Mouse (Mus musculus): ENCODE measurements around the gene Mtr.
A peak's percentile ranks its signal among the peaks of the same experiment; 100 is the strongest.

Gene Mtr

DNA sequence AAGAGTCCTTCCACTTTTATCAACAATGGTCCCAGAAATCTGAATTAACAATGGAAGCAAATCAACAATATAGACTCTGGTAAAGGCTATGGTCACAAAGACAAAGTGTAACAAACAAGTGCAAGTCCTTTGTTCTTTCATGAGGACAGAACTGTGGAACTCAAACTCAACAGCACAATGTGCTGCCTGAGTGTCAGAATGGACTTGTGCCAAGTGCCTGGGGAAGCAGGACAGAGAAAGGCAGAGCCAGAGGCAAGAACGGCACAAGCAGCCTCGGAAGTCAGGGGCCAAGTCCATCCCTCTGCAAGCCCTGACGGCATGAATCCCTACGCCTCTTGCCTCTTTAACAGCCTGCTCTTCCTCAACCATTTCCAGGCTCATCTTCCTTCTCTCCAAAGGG is 13.9 kb downstream of the Mtr start:
- no peak for DNase-seq (ENCODE audit: low read depth)

DNA sequence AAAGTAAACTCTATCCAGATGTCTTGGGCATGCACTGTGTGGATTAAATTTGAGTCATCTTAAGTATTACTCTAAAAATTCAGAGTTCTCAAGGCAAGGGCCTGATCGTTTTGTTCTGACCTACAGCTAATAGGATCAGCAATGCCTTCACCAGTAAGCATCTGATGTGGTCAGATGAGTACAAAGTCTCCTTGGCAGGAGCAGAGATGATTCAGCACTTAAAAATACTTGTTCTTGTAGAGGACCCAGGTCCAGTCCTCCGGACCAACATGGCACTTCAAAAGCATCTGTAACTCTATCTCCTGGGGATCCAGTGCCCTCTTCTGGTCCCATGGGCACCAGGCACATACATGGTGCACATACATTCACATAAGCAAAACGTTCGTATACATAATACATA is 25.8 kb downstream of the Mtr start:
- DNase-seq (ENCODE audit: low read depth) = no peak

DNA sequence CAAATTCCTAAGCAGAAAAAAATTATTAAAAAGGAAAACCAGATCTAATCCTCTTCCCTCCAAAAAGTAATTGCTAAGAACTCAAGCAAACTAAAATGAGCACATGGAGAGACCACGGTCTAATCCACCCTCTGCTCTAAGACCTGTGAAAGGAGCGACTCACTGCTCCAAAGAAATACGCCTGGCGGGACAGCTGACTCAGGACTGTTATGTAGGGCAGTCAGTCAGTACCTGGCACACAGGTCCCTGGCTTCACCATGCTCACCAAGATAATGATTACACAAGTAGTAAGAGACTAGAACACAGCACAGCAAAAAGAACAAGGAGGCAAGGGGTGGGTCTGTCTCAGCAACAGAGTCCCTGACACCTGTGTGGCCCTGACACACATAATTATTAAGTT is 29.7 kb downstream of the Mtr start:
- DNase-seq (ENCODE audit: low read depth) = no peak

DNA sequence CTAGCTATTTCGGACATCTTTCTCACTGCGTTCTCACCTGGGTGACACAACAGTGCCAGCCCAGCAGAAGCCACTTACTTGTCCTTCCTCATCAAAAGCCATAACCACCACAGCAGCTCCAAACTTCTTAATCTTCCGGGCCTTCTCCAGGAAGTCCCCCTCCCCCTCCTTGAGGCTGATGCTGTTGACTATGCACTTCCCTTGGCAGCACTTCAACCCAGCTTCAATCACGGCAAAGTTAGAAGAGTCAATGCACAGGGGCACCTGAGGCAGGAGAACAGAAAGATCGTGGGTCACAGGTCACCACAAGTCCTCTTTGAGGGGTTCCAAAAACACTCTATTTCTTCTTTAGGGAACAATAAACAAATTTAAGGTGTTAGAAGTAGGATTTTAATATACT is 30.3 kb downstream of the Mtr start:
- DNase-seq (ENCODE audit: low read depth) = no peak

DNA sequence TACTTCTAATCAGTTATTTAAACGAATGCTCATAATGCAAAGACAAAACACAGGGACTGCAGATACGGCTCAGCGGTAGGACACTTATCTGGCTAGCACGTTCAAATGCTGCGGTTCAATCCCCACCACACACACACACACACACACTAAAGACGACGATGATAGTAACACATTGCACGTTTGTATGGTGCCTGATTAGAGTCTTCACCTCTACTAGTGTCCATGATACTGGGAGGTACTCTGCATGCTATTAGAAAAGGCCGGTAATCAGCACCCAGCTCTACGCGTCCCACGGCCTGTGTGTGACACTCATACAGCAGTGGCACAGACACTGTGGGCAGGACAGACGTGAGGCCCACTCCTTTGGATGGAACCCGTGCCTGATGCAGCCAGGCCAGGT is 39.3 kb downstream of the Mtr start:
- DNase-seq (ENCODE audit: low read depth) = no peak

DNA sequence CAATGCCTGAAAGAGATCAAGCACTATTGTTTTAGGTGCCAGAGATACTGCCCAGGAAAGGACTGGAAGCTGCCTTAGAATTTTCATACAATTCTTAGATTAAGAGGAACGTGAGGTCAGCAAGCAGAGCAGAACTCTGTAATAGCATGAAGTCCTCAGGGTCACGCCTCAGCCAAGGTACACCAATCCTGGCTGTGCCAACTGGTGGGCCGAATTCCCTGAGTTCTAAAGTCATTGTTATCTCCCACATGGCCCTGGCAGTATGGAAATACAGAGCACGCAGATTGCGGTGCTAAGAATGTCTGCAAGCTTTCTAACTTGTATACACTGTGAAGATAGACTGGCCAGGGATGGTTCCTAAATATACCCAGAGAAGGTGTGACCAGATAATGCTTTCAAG is 43.0 kb downstream of the Mtr start:
- no peak for DNase-seq (ENCODE audit: low read depth)

DNA sequence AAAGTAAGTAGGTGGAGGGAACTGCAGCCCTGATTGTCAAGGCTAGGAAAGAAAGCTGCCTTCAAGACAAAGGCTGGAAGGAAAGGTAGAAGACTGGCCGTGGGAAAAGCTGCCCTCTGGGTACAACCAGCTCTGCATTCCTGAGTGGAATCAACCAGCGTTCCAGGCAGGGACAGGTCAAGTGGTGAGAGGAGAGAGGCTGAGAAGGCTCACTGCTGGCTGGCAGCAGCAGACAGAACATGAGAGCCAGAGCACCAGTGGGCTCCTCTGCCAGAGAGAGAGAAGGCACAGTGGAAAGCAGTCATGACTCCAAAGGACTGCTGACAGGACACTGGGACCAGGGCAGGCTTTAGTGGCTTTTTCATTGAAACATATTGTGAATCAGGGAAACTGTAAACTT is 46.9 kb downstream of the Mtr start:
- peak; percentile 4 for DNase-seq (ENCODE audit: low read depth)

DNA sequence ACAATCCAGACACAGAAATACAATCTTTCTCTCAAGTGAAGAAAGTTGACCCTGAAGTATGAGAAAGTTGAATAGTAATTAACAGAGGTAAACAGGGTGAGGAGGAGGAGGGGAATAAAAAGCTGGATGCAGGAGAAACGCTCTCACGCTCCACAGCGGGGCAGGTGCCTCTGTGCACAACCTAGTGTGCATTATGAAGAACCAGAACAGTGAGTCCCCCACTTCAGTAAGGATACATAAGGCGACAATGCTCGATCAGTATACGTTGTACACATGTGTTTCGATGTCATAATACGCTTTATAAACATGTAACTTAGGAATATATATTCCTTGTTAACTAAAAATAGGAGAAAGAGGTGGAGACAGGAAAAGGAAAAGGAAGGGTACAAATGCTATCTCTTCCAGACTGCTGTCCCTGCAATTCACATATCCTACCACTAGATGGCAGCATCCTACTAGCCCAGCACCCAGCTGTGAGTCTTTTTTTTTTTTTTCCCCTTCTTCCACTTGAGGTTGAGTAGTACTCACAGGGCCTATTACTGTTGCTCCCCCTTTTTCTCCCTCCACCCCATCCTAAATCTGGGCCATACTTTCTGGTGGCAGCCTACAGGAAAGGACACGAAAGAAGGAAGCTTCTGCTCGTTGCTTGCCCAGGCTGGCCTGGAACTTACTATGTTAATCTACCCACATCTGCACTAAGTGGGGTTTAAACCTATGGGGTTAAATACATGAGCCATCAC is 47.7 kb downstream of the Mtr start:
- DNase-seq (ENCODE audit: low read depth) = peak; percentile 79

DNA sequence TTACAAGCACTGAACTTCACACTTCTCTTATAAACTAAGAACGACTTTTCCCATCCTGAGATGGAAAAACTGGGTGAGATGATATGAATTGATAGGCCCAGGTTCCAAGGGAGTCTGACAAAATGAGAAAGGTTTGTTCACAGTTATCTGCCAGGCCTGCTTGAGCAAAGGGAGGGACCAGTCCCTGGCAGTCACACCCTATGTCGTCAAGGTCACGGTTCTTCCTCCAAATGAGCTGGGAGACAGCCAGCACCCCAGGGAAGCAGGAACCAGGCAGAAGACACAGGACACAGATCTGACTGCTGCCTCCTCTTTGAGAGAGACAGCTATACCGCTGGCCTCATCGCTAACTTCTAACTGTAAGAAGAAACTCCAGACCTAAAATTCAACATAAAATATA is 57.5 kb downstream of the Mtr start:
- DNase-seq (ENCODE audit: low read depth) = no peak

DNA sequence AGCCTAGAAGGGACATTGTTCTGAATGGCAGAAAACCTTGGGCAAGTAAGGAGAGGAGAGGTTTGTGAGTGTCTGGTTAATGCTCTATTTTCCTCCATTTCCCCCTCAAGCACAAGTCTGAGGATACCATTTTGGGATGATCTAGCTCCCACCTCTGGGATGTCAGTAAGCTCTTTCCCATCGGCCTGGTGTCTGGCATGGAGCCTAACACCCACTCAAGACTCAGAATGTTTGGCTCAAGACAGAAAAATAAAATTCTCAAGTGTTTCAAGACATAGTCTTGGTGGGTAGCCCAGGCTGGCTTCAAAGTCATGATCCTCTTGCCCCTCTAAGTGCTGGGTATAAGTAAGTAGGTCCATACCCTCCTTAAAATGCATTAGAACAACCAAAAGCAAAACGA is 59.4 kb downstream of the Mtr start:
- DNase-seq (ENCODE audit: low read depth) = no peak

DNA sequence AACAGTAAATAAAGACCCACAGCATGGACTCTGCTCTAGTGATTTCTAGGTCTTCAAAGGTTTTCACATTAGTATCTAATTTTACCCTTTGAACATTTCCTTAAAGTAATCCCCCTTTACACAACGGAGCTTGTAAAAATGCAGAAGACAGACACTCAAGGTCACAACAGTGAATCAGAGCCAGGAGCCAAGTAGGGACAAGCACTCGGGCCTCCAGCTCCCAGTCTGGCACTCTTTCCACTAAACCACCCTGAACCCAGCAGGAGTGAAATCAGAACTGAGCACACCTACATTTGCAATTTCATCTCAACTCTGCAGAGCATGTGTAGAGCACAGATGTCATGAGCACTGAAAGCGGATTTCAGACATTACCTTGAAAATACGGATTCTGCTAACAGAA is 61.1 kb downstream of the Mtr start:
- no peak for DNase-seq (ENCODE audit: low read depth)

DNA sequence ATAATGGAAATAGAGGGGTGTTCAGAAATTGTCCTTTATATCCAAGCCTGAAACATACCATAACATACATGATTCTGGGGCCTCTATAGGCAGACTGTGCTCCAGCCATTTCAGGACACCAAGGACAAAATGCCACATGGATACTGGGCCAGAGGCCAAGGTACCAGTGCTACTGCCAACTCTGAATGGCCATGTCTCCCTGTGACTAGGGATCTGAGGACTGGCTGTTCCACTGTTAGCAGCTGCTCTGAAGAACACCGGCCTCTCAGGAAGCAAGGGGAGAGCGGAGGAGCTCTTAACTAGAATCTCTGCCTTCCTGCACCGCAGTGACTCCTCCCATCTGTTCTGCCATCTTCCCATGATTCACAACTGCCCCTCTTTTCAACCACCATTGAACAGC is 61.9 kb downstream of the Mtr start:
- no peak for DNase-seq (ENCODE audit: low read depth)

DNA sequence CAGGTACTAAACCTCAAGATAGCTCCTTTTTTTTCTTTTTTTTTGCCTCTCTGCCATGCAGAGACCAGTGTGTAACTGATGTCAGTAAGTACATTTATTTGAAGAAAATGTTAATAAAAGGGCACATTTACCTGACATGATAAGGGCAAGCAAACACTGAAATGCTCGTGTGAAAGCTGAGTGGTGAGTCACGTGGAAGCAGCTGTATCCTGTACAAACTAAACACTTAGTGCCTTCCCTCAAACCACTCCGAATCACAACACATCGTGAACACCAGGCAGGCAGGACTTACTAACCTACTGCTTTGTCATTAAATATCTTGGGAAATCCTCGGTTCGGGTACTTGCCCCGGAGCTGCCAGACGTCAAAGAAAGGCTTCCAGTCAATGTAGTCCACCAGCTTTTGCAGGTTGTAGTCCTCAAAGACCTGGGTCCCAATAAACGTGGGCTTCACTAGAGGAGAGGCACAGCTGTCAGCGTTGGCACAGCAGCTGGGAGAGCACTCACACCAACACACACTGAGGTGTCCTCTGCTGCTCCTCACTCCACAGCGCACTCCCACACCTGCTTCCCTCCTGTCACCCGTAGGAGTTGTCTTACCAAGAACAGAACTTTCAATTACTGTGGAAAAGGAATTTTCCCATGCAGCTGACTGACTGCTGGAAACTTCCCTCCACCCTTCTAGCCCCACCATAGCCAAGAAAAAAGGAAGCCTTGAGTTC is 62.8 kb downstream of the Mtr start:
- no peak for DNase-seq (ENCODE audit: low read depth)

DNA sequence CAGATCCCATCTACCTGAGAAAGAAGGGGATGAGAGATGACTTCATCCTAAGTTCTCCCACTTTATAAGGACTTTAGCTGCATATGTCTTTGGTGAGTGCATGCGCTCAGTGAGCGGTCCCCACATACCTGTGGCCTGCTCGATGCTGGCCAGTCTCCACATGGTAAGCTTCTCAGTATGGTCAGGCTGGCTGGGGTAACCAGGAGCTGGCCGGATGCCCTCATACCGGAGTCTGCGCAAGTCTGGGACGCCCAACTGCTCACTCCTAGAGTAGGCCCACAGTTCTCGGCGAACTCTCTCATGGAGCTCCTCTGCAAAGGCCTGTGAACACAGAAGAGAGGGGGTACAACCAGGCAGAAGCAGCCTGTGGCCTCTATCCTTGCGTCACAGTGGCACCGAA is 68.7 kb downstream of the Mtr start:
- no peak for DNase-seq (ENCODE audit: low read depth)

DNA sequence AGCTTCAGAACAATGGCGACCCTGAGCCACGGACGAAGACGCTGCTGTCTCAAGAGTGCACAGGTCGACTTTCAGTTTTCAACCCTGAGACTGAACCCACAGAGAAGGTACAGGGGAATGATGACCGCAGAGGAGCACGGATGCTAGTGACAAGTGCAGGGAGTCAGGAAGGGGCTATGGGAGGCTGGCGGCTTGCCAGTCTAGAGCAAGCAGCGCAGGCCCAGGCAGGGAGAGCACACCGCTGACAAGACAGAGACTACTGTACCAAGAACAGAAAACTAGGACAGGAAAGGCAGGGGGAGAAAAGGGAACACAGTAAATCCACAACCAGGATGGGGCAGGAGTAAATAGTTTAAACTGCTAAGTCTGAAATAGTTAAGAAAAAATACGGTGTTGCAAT is 69.1 kb downstream of the Mtr start:
- no peak for DNase-seq (ENCODE audit: low read depth)

DNA sequence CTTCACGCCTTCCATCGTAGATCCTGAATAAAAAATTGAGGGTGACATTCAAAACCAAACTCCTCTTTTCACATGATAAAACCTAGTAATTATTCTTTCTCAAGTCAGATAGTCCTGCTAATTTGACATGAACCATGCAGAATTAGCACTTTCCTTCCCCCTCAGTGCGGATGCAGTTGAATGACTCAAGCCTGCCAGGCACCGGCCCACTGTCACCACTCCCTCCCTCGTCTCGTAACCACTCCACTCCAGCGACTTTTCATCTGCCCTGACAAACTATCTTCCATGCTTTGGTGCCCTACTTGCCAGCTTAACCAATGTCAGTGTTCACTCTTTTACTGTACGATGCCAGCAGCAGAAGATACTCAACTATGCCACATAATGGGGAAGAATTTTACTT is 78.4 kb downstream of the Mtr start:
- no peak for DNase-seq (ENCODE audit: low read depth)

DNA sequence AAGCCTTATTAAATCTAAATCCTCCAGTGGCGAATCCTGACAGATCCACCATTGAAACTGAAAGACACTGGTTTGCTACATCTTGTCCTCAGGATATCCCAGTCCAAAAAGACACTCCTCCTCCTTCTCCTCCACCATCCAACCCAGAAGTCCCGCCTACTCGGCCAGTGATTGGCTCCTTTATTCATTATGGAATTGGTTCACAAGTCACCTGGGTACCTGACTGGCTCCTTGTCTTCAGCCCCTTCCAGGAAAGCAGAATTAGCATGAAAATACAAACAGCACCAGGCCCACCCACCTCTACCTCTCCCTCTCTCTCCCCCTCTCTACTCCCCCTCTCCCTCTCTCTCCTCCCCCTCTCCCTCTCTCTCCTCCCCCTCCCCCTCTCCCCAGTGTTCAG is 81.2 kb downstream of the Mtr start:
- no peak for DNase-seq (ENCODE audit: low read depth)

DNA sequence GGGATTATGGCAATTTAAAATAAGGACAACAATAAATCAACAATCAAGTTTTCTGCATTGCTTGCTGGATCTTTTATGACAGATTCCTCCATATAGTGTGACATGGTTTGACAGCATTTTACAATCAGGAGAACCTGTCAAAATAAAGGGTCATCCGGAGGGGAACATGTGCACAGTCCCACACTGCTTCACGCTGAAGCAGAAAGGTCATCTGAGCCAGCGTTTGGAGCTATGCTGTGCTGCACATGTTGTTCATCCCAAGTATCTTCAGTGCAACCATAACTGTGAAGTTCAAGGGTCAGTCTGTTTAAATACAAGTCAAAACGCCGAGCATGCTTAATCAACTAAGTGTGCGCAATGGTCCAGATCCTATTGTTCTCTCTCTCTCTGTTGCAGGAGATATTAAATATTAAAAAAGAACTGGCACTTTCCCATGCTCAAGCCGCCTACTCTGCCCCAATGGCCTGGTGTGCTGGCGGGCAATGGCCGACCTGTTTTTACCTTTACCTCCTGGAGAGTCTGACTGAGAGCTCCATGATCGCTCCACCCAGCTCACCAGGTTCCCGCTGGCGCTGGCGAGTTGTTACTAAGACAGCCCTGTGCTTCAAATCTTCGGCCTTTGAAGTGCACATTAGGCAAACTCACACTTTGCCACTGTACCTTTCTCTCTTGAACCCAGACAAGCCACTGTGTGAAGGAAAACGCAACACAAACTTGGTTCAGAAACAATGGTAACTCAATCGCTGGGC is 81.8 kb downstream of the Mtr start:
- no peak for DNase-seq (ENCODE audit: low read depth)

DNA sequence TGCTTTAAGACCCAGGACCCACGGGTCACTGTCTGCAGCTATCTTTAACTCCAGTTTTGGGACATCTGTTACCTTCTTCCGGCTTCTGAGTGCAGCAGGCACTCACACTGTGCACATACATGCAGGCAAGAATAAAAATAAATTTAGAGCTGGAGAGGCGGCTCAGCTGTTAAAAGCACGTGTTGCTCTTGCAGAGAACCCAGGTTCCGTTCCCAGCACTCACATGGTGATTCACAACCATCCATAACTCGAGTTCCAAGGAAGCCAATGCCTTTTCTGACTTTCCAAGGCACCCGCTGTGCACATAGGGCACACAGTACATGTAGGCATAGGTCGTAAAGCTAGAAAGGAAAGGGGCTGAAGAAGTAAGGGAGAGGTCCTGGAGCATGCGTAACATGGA is 90.6 kb downstream of the Mtr start:
- no peak for DNase-seq (ENCODE audit: low read depth)

DNA sequence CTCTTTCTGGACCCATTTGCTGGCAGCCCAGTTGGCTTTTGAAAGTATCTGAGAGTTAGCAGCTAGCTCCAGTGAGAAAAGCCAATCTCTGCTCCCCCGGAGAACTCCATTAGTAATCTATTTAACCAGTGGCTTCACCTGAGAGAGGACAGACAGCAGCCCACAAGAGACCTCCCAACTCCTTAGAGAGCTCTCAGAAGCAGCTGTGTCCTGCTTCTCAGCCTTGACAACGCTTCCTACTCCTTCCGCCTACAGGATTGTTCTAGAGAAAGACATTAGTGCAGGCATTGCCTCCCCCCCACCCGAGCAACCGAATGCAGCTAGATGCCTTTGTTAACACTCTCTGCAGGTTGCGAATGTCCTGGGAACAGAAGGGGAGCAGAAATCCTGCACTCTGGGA is 91.5 kb downstream of the Mtr start:
- DNase-seq (ENCODE audit: low read depth) = no peak

DNA sequence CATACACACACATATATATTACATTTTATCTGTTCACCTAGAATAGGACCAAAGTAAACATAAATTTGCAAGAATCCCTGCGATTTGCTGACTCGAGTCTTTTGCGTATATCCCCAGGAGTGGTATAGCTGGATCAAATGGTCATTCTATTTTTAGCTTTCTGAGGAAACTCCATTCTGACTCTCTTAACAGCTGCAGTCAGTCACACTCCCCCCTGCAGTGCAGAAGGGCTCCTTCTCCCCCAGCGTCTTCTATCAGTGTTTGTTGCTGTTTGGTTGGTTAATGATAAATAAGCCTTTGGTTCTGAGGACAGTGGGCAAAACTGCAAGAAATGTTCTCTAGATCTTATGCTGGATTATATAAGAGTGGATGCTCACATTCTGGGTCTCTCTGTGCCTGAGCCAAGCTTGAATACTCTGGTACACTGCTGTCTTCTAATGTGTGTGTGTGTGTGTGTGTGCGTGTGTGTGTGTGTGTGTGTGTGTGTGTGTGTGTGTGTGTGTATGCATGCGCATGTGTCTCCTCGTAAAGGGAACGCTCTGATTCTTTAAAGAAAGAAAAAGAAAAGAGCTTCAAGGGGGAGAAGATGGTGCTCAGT is 92.4 kb downstream of the Mtr start:
- DNase-seq (ENCODE audit: low read depth) = no peak

DNA sequence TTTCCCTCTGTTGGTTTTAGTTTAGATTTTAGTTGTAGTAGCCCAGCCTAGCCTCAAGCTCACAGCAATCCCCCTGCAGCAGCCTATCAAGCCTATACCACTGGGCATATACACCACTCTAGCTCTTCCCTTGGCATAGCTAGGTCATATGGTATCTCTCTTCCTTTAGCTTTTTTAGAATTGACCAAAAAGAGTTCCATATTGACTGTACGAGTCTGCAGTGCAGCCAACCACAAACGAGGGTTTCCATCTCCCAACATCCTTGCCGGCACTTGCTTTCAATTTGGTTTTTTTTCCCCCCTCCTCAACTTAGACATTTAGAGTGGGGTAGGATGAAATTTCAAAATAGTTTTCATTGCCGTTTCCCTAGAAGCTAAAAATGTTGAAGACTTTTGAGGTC is 95.5 kb downstream of the Mtr start:
- no peak for DNase-seq (ENCODE audit: low read depth)

DNA sequence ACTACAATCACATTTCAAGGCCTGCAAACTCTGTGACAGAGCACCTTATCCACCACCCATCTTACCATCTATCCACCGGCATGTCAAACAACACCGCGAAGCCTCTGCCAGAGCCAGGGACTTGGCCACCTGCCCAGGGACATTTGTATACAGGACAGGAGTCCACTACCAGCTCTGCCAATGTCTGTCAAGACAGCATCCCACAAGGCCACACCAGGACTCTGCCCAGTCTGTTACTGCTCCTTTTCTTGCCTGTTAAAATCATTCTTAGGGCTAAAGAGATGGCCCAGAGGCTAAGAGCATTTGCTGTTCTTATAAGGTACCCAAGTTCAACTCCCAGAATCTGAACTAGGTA is 97.8 kb downstream of the Mtr start:
- DNase-seq (ENCODE audit: low read depth) = no peak

Data from induced T-regulatory cell, adult 2 months (primary cell).